Comparison of ENCODE assay signal across 9 mouse cellular contexts in the genomic region with DNA sequence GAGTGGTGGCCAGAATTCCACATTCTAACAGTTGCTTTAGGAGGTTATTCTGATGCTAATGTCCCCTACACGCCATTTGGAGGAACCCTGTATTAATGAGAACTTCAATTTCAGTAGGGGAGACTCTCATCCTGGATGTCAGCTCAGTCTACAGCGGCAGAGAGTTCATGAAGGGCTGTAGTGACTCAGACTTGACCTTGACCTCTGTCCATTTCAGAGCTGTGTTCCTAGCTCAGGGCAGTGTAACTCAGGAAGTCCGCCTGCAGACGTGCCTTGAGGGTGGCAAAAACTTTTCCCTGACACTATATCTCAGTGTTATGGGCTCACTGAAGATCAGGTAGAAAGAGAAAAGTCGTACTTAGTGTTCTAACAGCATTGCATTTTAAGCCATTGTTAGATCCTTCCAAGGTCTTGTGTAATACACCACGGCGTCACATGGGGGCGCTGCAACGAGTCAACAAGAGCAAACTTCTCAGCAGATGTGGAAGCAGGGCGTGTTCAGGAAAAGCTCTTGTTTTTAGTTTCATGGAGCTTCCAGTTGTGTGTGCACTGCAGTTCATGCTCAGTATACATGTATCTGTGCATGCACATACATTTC.
DNase-seq lines count a peak whose midpoint lies in the region; ATAC-seq and TF ChIP-seq lines count a peak whose summit lies in the region.
"Had no signal": no experiment of that assay in that cellular context is flagged by ENCODE, and none has a peak within 500 bp of the region (broad histone marks: within the 10 kb centered on the region; RNA-seq: fewer than 3 reads in every experiment).

No protein-coding gene starts in this region.

- TF ChIP-seq POLR2A in CH12.LX (IDR thresholded peaks at IDR 0.05; ENCODE audit: low read depth, low read length), result no peak

- 45% methylated on average over 10 of the region's 10 CpGs for WGBS in hindbrain, embryonic 11.5 days
- WGBS in hindbrain, embryonic 13.5 days, result 41% methylated on average over 10 of the region's 10 CpGs

- peak; percentile 71 for DNase-seq in hindbrain, embryonic 11.5 days (ENCODE audit: low spot score)
- DNase-seq in CH12.LX (ENCODE audit: extremely low read depth), result peak; percentile 37
- peak; percentile 65 for DNase-seq in brain, adult 2 months (ENCODE audit: low read depth, low spot score)
- peak; percentile 18 to 39 for DNase-seq in frontal cortex, postnatal 25 days (ENCODE audit: low spot score in 2 of 2)
- peak; percentile 81 to 85 for DNase-seq in kidney, postnatal 4 days
- DNase-seq in lung, postnatal 36 days, result peak; percentile 82
- peak; percentile 10 to 29 for DNase-seq in urinary bladder, postnatal 36 days (ENCODE audit: low spot score in 2 of 2)

- H3K4me1 ChIP-seq in hindbrain, embryonic 11.5 days (replicated peaks; ENCODE audit: control insufficient read depth, insufficient read depth, low read length), result no peaks in the 10 kb centered on the region
- H3K4me1 ChIP-seq in hindbrain, embryonic 13.5 days (replicated peaks), result peaks cover 2% of the 10 kb centered on the region; the same call in 1 of the 2 replicates
- peaks cover 0 to 12% of the 10 kb centered on the region in 2 experiments; a peak in 2 of 4 replicates for H3K4me1 ChIP-seq in CH12.LX (ENCODE audit: control insufficient read depth in 1 of 2, insufficient read depth in 2 of 2)

- H3K27ac ChIP-seq in hindbrain, embryonic 11.5 days (ENCODE audit: low read depth, low read length), result no peak overlapping the region
- H3K27ac ChIP-seq in hindbrain, embryonic 13.5 days, result no peak overlapping the region
- H3K27ac ChIP-seq in CH12.LX (ENCODE audit: insufficient read depth, low read depth), result no peak overlapping the region
- H3K27ac ChIP-seq: limb, embryonic 12.5 days had no signal

- no peak overlapping the region for H3K4me3 ChIP-seq in hindbrain, embryonic 11.5 days (ENCODE audit: low read depth, low read length)
- no peak overlapping the region for H3K4me3 ChIP-seq in hindbrain, embryonic 13.5 days
- H3K4me3 ChIP-seq in CH12.LX (replicated peaks in 1 of 3; ENCODE audit: low read depth in 2 of 3, low read length in 2 of 3, poor library complexity in 1 of 3), result no peak overlapping the region
- H3K4me3 ChIP-seq: limb, embryonic 12.5 days had no signal

- dilution Hi-C loops in CH12.LX (cut with MboI; ENCODE audit: extremely low pct_ligation_motif_present, extremely low pct_unique_long_range_greater_than_20kb, low sequenced_read_pairs), result no loop called here

- H3K79me2 ChIP-seq in CH12.LX (replicated peaks; ENCODE audit: control insufficient read depth, extremely low read depth, insufficient read depth, poor library complexity, severe bottlenecking), result no peaks in the 10 kb centered on the region

- peak; percentile 67 to 75 for TF ChIP-seq CTCF in CH12.LX (conservative IDR thresholded peaks at IDR 0.05 in 1 of 2, IDR thresholded peaks at IDR 0.05 in 1 of 2; ENCODE audit: low read depth in 2 of 2, low read length in 2 of 2)

- H3K27me3 ChIP-seq in hindbrain, embryonic 11.5 days (ENCODE audit: control insufficient read depth, insufficient read depth, low read length), result no peaks in the 10 kb centered on the region
- H3K27me3 ChIP-seq in hindbrain, embryonic 13.5 days, result no peaks in the 10 kb centered on the region
- H3K27me3 ChIP-seq in CH12.LX (replicated peaks), result no peaks in the 10 kb centered on the region
- H3K27me3 ChIP-seq: limb, embryonic 12.5 days had no signal

- in situ Hi-C loops in CH12.LX (cut with MboI; ENCODE audit: low pct_ligation_motif_present, low pct_unique_long_range_greater_than_20kb, low sequenced_read_pairs), result no loop called here

- ATAC-seq in hindbrain, embryonic 11.5 days (ENCODE audit: low FRiP score), result no peak
- no peak for ATAC-seq in hindbrain, embryonic 13.5 days (ENCODE audit: low FRiP score)

- H3K4me2 ChIP-seq in hindbrain, embryonic 11.5 days (replicated peaks; ENCODE audit: low read depth, low read length), result no peak overlapping the region
- H3K4me2 ChIP-seq in hindbrain, embryonic 13.5 days, result no peak overlapping the region
- H3K4me2 ChIP-seq in CH12.LX (ENCODE audit: insufficient read depth, low read depth, poor library complexity, severe bottlenecking), result no peak overlapping the region

- no peak for TF ChIP-seq EP300 in CH12.LX (IDR thresholded peaks at IDR 0.05; ENCODE audit: low read length)

- H3K9ac ChIP-seq in hindbrain, embryonic 11.5 days (ENCODE audit: low read depth, low read length), result no peak overlapping the region
- no peak overlapping the region for H3K9ac ChIP-seq in hindbrain, embryonic 13.5 days
- no peak overlapping the region for H3K9ac ChIP-seq in CH12.LX (ENCODE audit: insufficient read depth, low read depth)
- H3K9ac ChIP-seq: limb, embryonic 12.5 days had no signal

- H3K9me3 ChIP-seq in hindbrain, embryonic 11.5 days (ENCODE audit: control insufficient read depth, low read length), result no peaks in the 10 kb centered on the region
- H3K9me3 ChIP-seq in hindbrain, embryonic 13.5 days, result no peaks in the 10 kb centered on the region
- no peaks in the 10 kb centered on the region for H3K9me3 ChIP-seq in CH12.LX (replicated peaks; ENCODE audit: low read length)
- H3K9me3 ChIP-seq: limb, embryonic 12.5 days had no signal

- TF ChIP-seq RAD21 in CH12.LX (IDR thresholded peaks at IDR 0.05; ENCODE audit: low read depth, low read length), result peak; percentile 55

- H3K36me3 ChIP-seq in hindbrain, embryonic 11.5 days (ENCODE audit: control insufficient read depth, insufficient read depth, low read length), result no peaks in the 10 kb centered on the region
- H3K36me3 ChIP-seq in hindbrain, embryonic 13.5 days, result no peaks in the 10 kb centered on the region
- no peaks in the 10 kb centered on the region for H3K36me3 ChIP-seq in CH12.LX (replicated peaks in 1 of 2; ENCODE audit: control insufficient read depth in 1 of 2, insufficient read depth in 1 of 2, low read length in 1 of 2)
- H3K36me3 ChIP-seq: limb, embryonic 12.5 days had no signal

TF ChIP-seq in CH12.LX, 34 proteins besides CTCF, POLR2A, EP300 and RAD21:
- no peak for TF ChIP-seq MAFK (IDR thresholded peaks at IDR 0.05; ENCODE audit: insufficient replicate concordance, low read length)
- no peak for TF ChIP-seq GABPA (IDR thresholded peaks at IDR 0.05; ENCODE audit: insufficient replicate concordance, low read depth, low read length)
- TF ChIP-seq MEF2A (IDR thresholded peaks at IDR 0.05; ENCODE audit: borderline replicate concordance, low read depth, low read length), result no peak
- TF ChIP-seq ELF1 (IDR thresholded peaks at IDR 0.05; ENCODE audit: low read depth, low read length), result no peak
- peak; percentile 74 for TF ChIP-seq SMC3 (IDR thresholded peaks at IDR 0.05; ENCODE audit: low read depth, low read length)
- no peak for TF ChIP-seq JUN (IDR thresholded peaks at IDR 0.05; ENCODE audit: insufficient read depth, low read depth, low read length)
- no peak for TF ChIP-seq NRF1 (IDR thresholded peaks at IDR 0.05; ENCODE audit: low read depth, low read length)
- no peak for TF ChIP-seq PAX5 (IDR thresholded peaks at IDR 0.05; ENCODE audit: low read length)
TF ChIP-seq in CH12.LX: peak in this region for 1.

Comparison
In these comparisons a context has a peak if more than half of its experiments do, and no peak if none do; other contexts are left out.
1. DNase-seq: peak in every context shown above with its lines; median percentile 83 in kidney, postnatal 4 days; 82 in lung, postnatal 36 days; 71 in hindbrain, embryonic 11.5 days; 65 in brain, adult 2 months; 37 in CH12.LX; 28 in frontal cortex, postnatal 25 days; 20 in urinary bladder, postnatal 36 days.